Mouse (Mus musculus) ES-Bruce4 (cell line): ENCODE results near the gene Slc30a10.

ENCODE experiments used
- CTCF ChIP-seq: IDR thresholded peaks from one replicate; pipeline ENCODE4 v1.8.1; 2011; ENCODE audit warnings: low read depth, low read length
- EP300 ChIP-seq: IDR thresholded peaks from 2 replicates; pipeline ENCODE4 v1.6.1; 2011; ENCODE audit warnings: low read depth, low read length; ENCODE audit not compliant: insufficient read depth
- POLR2A ChIP-seq: IDR thresholded peaks from one replicate; pipeline ENCODE4 v1.8.1; 2011; ENCODE audit warnings: low read length; ENCODE audit not compliant: insufficient read depth

DNA sequence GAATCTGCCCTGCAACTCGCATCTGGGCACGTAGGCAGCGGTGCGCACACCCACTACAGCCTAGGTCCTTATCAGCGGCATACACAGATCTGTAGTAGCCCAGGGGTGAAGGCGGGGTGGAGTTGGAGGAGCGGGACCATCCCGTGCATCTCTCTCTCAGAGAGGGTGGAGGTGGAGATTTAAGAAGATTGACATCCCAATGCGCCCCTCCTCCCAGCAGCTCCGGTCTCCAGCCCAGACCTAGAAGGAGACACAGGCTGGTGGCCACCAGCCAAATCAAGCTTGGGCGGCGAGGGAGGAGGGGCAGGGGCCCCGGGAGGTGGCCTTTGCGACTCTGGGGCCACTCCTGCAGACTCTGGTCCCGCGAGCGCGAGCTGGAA, at the start of gene Slc30a10:
- TF ChIP-seq EP300 (no peak), POLR2A (no peak), CTCF (no peak)
